Mouse (Mus musculus): ENCODE results near the gene Grik3. TPM values are rescaled to one million over a fixed set of nuclear protein-coding genes. Genes with fewer than 3 reads are reported as not detected.

The Grik3 gene
- total and polyA plus RNA-seq, 3 experiments = not detected

DNA sequence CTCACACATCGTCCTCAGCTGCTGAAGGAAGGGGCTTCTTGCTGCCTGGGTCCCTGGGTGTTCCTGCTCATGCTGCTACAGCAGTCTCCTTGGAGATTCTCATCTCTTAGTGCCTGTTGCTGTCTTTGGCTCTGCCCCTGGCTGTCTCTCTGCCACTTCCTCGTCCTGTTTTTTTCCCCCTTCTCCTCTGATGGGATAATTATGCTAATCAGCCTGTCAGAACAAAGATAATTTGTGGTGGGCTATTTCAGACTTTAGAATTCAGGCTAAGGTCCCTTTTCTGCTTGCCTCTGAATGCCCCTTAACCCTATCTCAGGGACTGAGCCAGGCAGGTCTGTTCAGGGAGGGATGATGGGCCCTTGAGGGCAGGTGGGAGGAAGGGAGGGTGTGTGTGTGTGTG lies 70.3 kb downstream of the Grik3 start:
- Histone ChIP-seq H3K4me1 (ENCODE audit: control insufficient read depth in 1 of 2, insufficient read depth in 2 of 2) (0 out of 4 replicates have a peak, but pooled peaks cover 0 to 2% of the 10 kb centered on the region in 2 experiments), H3K79me2 (replicated peaks; ENCODE audit: control insufficient read depth, extremely low read depth, insufficient read depth, poor library complexity, severe bottlenecking) (no peaks in the 10 kb centered on the region), H3K27ac (ENCODE audit: insufficient read depth, low read depth) (no peak overlapping the region), H3K27me3 (replicated peaks) (peaks cover 94% of the 10 kb centered on the region), H3K36me3 (replicated peaks in 1 of 2; ENCODE audit: control insufficient read depth in 1 of 2, insufficient read depth in 1 of 2, low read length in 1 of 2) (no peaks in the 10 kb centered on the region), H3K4me3 (replicated peaks in 1 of 3; ENCODE audit: low read depth in 2 of 3, low read length in 2 of 3, poor library complexity in 1 of 3) (no peak overlapping the region), H3K9ac (ENCODE audit: insufficient read depth, low read depth) (no peak overlapping the region), H3K9me3 (replicated peaks; ENCODE audit: low read length) (no peaks in the 10 kb centered on the region), H3K4me2 (ENCODE audit: insufficient read depth, low read depth, poor library complexity, severe bottlenecking) (no peak overlapping the region)
- dilution Hi-C loops (cut with MboI; ENCODE audit: extremely low pct_ligation_motif_present, extremely low pct_unique_long_range_greater_than_20kb, low sequenced_read_pairs) = no loop called here
- no peak for DNase-seq (ENCODE audit: extremely low read depth)
- in situ Hi-C loops (cut with MboI; ENCODE audit: low pct_ligation_motif_present, low pct_unique_long_range_greater_than_20kb, low sequenced_read_pairs) = no loop called here
- TF ChIP-seq USF2 (conservative IDR thresholded peaks at IDR 0.05; ENCODE audit: low read depth, low read length) = no peak
- no peak for TF ChIP-seq ZMIZ1 (IDR thresholded peaks at IDR 0.05; ENCODE audit: low read depth, low read length)
- TF ChIP-seq BHLHE40 (IDR thresholded peaks at IDR 0.05; ENCODE audit: low read depth, low read length) = no peak
- no peak for TF ChIP-seq NELFE (IDR thresholded peaks at IDR 0.05; ENCODE audit: low read depth, low read length)
- TF ChIP-seq CHD2 (IDR thresholded peaks at IDR 0.05; ENCODE audit: low read length) = no peak
- no peak for TF ChIP-seq ELF1 (IDR thresholded peaks at IDR 0.05; ENCODE audit: low read depth, low read length)
- TF ChIP-seq RAD21 (IDR thresholded peaks at IDR 0.05; ENCODE audit: low read depth, low read length) = no peak
- TF ChIP-seq USF1 (IDR thresholded peaks at IDR 0.05; ENCODE audit: low read depth, low read length) = no peak
- no peak for TF ChIP-seq JUND (conservative IDR thresholded peaks at IDR 0.05; ENCODE audit: low read depth, low read length)
- TF ChIP-seq ETS1 (conservative IDR thresholded peaks at IDR 0.05; ENCODE audit: low read depth, low read length) = no peak
- TF ChIP-seq KAT2A (IDR thresholded peaks at IDR 0.05; ENCODE audit: insufficient replicate concordance, low read length) = no peak
- TF ChIP-seq ZC3H11A (IDR thresholded peaks at IDR 0.05; ENCODE audit: low read depth, low read length) = no peak
- no peak for TF ChIP-seq IRF4 (IDR thresholded peaks at IDR 0.05; ENCODE audit: low read depth, low read length)
- TF ChIP-seq JUN (IDR thresholded peaks at IDR 0.05; ENCODE audit: insufficient read depth, low read depth, low read length) = no peak
- TF ChIP-seq EP300 (IDR thresholded peaks at IDR 0.05; ENCODE audit: low read length) = no peak

DNA sequence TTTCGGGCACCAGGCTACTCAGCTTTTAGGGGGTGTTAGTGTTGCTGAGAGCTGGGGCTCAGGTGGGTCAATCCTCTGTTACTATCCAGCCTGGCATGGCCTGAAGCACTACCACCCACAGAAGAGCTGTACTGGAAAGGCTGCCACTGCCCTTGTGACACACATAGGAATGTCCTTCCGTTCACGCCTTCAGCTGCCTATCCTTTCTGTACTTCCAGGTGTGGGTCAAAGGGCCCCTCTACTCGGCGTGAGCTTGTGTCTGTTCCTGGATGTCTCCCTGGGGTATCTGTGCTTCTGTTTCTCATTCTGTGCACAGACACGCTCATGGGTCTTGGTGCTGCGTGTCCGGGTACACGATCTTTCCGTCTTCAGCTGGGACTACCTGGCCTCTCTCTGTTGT lies 73.1 kb downstream of the Grik3 start:
- Histone ChIP-seq H3K79me2 (replicated peaks; ENCODE audit: control insufficient read depth, extremely low read depth, insufficient read depth, poor library complexity, severe bottlenecking) (no peaks in the 10 kb centered on the region), H3K9ac (ENCODE audit: insufficient read depth, low read depth) (no peak overlapping the region), H3K27ac (ENCODE audit: insufficient read depth, low read depth) (no peak overlapping the region), H3K4me2 (ENCODE audit: insufficient read depth, low read depth, poor library complexity, severe bottlenecking) (no peak overlapping the region), H3K4me1 (ENCODE audit: control insufficient read depth in 1 of 2, insufficient read depth in 2 of 2) (0 out of 4 replicates have a peak, but pooled peaks cover 0 to 2% of the 10 kb centered on the region in 2 experiments), H3K36me3 (replicated peaks in 1 of 2; ENCODE audit: control insufficient read depth in 1 of 2, insufficient read depth in 1 of 2, low read length in 1 of 2) (no peaks in the 10 kb centered on the region), H3K9me3 (replicated peaks; ENCODE audit: low read length) (no peaks in the 10 kb centered on the region), H3K27me3 (replicated peaks) (peaks cover 95% of the 10 kb centered on the region), H3K4me3 (replicated peaks in 1 of 3; ENCODE audit: low read depth in 2 of 3, low read length in 2 of 3, poor library complexity in 1 of 3) (no peak overlapping the region)
- in situ Hi-C loops (cut with MboI; ENCODE audit: low pct_ligation_motif_present, low pct_unique_long_range_greater_than_20kb, low sequenced_read_pairs) (no loop called here), dilution Hi-C loops (cut with MboI; ENCODE audit: extremely low pct_ligation_motif_present, extremely low pct_unique_long_range_greater_than_20kb, low sequenced_read_pairs) (no loop called here)
- TF ChIP-seq NELFE (IDR thresholded peaks at IDR 0.05; ENCODE audit: low read depth, low read length) (no peak), MAFK (IDR thresholded peaks at IDR 0.05; ENCODE audit: insufficient replicate concordance, low read length) (no peak), HCFC1 (IDR thresholded peaks at IDR 0.05; ENCODE audit: low read depth, low read length) (no peak), EP300 (IDR thresholded peaks at IDR 0.05; ENCODE audit: low read length) (no peak), ZNF384 (IDR thresholded peaks at IDR 0.05; ENCODE audit: low read depth, low read length) (no peak), POLR2A (IDR thresholded peaks at IDR 0.05; ENCODE audit: low read depth, low read length) (no peak), UBTF (IDR thresholded peaks at IDR 0.05; ENCODE audit: low read depth, low read length) (no peak), NRF1 (IDR thresholded peaks at IDR 0.05; ENCODE audit: low read depth, low read length) (no peak), TCF12 (IDR thresholded peaks at IDR 0.05; ENCODE audit: low read depth, low read length) (no peak), ZKSCAN1 (IDR thresholded peaks at IDR 0.05; ENCODE audit: borderline replicate concordance, low read depth, low read length) (no peak), CHD1 (IDR thresholded peaks at IDR 0.05; ENCODE audit: low read depth, low read length) (no peak), BHLHE40 (IDR thresholded peaks at IDR 0.05; ENCODE audit: low read depth, low read length) (no peak)
- DNase-seq (ENCODE audit: extremely low read depth) = no peak

Measured in CH12.LX (cell line).